Mouse (Mus musculus): ENCODE data around the gene Ndufs1.
"Not testable (repeated sequence)": the region's sequence is repeated elsewhere in the genome, so short reads cannot be mapped to it uniquely, and the experiment has no call there.

Ndufs1 gene

DNA sequence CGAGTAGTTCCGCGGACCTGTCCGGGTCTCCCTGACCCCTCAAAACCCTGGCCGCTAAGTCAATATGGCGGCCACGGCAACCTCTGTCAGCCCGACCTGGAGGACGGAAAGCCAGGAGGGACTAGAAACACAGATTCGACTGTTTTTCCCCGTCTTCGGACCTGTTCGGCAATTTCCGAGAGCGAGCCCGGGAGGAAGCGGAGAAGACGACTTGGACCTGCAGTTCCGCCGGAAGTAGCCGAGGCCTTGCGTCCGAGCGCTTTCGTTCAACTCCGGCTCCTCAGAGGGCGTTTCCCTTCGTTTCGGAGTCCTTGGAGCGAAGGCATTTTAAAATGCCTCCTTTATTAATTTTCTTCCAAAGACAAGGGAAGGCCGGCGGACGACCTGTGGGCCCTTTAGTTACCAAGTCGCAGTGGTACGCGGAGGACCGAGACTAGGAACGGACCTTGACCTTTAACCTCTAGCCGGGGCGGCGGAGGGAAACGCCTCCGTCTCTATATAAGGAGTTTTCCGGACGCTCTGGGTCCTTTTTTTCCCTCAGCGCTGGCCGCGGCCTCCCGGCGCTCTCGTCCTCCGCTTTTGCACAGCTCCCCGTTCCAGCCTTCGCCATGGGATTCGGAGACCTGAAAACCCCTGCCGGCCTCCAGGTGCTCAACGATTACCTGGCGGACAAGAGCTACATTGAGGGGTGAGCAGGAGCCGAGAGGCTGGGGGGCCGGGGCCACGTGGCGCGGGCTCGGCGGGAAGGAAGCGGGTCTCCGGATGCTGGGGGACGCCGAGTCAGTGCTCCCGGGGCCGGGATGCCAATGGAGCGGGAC is at the start of gene Ndufs1, which contains the start of gene Eef1b2:
Gene Ndufs1 (minus strand): TSS at position 230 of the 818 bp plus-strand sequence.
Gene Eef1b2 (plus strand): TSS at position 222 of the 818 bp plus-strand sequence.
- DNase-seq (ENCODE audit: low spot score in 2 of 2), result peak; percentile 91 to 96

GRCm38 (mm10) chr1:63225890-63226289 is 49.3 kb upstream of the Ndufs1 start:
- DNase-seq (ENCODE audit: low spot score in 2 of 2), result no peak

- no peak for DNase-seq (ENCODE audit: low spot score in 2 of 2)
Observed at GRCm38 (mm10) chr1:63225009-63225408, 48.4 kb upstream of the Ndufs1 start.

DNA sequence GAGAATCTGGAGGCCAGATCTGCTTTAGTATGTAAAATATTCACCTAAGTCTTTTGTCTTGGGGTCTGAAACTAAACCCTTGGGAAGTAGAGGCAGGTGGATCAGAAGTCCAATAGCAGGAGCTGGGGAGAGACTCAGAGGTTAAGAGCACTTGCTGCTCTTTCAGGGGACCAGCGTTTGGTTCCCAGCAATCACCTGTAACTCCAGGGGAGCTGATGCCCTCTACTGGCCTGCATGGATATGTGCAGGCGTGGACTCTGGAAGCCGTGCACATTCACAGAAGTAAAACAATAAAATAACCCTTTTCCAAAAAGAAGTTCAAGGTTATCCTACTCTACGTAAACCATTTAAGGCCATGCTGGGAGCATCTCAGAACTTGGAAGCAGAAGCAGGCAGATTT is 42.6 kb upstream of the Ndufs1 start:
- no peak for DNase-seq (ENCODE audit: low spot score in 2 of 2)

DNA sequence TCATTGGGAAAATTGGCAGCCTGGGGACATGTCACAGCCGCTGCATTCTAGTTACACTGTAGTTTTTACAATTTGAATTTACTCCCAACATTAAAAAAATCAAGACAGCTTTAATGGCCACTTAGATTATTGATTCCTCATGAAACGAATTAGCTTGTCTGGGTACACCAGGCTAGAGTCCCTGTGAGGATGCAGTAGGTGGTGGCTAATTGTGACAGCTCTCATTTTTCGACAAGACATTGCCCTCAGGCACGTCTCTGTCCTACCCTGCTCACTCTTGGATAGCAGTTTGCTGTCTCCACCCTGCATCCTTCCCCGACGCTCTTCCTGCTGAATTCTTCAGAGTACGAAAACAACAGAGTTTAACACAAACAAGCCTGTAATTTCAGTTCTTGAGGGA is 38.0 kb upstream of the Ndufs1 start:
- DNase-seq (ENCODE audit: low spot score in 2 of 2), result no peak

- DNase-seq (ENCODE audit: low spot score in 2 of 2), result no peak
Observed at GRCm38 (mm10) chr1:63214271-63214558, 37.6 kb upstream of the Ndufs1 start, which contains the start of gene Gpr1. Gene Gpr1, minus strand, starts transcription at chr1:63214543.

GRCm38 (mm10) chr1:63213478-63214270 is 37.0 kb upstream of the Ndufs1 start:
- no peak for DNase-seq (ENCODE audit: low spot score in 2 of 2)

DNA sequence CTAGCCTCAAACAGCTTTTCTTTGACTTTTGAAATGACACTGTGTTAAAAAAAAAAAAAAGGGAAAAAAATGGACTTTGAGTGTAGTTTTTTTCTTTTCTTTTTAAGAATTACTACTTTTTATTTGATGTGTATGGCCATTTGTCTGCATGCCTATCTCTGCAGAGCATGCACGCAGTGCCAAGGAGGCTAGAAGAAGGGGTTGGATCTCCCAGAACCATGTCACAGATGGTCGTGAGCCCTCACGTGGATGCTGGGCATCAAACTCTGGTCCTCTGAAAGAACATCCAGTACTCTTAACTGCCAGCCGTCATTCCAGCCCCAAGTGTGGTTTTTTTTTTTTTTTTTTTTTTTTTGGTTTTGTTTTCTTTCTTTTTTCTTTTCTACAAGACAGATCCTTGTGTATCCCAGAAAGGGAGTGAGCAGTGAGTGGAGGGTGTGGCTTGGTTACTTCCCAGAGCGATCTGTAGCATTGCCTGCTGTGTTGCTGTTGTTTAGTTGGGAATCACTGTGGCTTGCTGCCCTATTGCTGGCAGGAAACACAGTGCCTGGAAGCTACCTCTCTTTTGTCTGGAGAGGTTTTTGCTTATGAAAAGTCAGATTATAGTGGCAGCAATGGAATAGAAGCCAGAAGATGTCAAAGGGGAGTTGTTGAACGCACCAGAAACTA is 33.4 kb upstream of the Ndufs1 start:
- no peak for DNase-seq (ENCODE audit: low spot score in 2 of 2)

DNA sequence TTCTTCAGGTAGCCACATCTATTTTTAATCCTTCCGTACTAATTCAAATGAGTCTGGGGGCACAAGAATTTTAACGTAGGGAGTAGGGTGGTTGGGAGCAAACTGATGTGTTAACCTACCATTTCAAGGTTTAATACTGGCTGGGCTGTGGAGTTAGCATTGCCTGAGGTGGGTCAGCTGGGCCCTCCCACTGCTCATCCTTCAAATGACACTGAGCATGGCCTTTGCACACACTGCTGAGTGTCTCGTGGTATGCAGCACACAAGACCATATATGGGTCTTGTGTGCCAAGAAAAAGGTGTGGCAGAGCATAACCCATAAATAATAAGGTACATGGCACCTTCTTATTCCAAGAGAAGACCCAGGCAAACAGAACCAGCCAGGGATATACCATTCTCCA is 31.0 kb upstream of the Ndufs1 start:
- DNase-seq (ENCODE audit: low spot score in 2 of 2), result no peak

DNA sequence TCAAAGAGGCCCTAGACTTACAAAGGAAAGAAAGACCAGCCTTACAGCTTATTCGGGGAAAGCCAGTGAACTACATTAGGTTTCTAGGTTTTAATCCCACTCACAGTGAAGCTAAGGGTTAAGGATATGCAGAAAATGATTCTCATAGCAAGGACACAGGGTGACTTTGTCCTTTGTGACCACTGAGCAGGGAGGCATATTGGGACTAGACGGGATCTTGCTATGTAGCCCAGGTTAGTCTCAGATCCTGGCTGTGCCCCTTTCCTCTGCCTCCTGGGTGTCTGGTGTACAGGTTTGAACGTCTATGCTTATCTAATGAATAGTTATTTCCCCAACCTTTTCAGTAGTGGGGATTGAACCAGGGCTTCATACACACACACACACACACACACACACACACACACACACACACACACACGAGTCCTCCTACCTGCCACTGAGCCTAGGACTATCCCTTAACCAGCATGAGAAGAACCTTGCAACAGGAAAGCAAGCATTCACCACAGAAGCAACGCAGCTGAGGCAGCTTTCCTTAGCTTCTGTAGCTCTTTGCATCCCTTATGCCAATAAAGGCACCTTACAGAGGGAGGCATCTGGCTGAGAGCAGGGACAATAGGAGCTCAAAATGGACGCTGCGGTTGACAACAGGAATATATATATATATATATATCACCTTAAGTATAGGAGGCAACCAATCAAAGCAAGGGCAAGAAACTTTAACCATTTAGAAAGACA is 28.2 kb upstream of the Ndufs1 start:
- DNase-seq (ENCODE audit: low spot score in 2 of 2), result no peak

DNA sequence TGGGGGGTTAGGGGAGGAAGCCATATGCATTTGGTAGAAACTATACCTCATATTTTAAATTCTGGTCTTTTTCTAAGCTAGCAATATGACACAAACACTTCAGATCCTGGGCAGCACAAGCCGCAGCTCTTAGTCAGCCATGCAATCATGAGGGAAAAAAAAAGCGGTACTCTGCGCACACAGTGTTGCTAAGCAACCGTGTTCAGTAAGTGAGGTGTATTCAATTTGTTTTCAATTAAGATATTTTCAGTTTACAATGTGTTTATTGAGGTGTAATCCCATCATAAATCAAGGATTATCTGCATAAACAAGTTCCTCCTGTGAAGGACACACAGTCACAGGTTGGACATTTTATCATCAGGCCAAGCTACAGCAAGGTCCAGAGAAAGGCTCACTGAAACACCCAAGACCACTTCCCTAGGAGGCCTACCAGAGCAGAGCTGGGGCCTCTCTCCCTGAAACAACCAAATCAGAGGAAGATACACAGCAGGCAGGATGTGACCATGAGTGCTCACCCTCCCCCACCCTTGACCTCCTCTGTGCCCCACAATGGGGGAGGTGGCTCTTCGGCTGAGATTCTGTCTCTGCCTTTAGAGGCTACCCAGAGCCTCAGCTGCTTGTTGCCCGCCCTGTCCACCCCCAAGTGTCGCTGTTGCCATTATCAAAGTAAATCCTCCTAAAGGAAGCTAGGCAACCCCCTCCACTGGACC is 27.5 kb upstream of the Ndufs1 start:
- DNase-seq (ENCODE audit: low spot score in 2 of 2), result peak in 1 of 2 experiments; percentile 18

- no peak for DNase-seq (ENCODE audit: low spot score in 2 of 2)
Observed at GRCm38 (mm10) chr1:63203471-63203870, 26.8 kb upstream of the Ndufs1 start.

DNA sequence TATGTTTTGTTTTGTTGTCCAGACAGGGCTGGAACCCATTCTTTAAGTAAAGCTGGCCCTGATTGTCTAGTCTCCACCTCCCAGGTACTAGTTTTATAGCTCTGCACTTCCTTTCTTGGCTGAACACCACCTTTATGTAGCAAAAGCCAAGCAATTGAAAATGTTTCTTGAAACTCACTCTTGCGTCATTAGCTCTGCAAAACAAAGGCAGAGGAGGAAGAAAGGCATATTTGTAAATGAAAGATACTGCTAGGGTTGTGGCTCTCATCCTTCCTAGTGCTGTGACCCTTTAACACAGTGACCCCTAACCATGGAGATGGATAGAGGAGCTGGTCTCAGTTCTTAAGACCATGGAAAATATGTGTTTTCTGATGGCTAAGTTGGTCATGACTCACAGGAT is 25.0 kb upstream of the Ndufs1 start:
- no peak for DNase-seq (ENCODE audit: low spot score in 2 of 2)

DNA sequence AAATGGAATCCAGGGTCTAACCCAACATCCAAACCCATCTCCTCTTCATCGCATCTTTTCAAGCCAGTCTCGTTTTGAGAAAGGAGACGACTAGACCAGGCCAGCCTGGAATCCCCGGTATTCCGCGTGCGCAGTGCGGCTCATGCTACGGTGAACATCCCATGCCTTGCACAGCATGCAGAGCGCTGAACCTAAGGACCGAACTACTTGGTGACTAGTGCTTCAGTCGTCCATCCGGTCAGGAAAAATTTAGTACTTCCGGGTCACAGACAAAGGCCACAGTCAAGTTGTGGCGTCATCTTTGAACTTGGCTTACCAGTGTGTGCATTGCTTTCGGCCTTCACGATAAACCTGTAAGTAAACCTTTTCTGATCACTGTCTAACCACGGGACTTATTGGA is 23.7 kb upstream of the Ndufs1 start:
- no peak for DNase-seq (ENCODE audit: low spot score in 2 of 2)

- no peak for DNase-seq (ENCODE audit: low spot score in 2 of 2)
Observed at GRCm38 (mm10) chr1:63199387-63199786, 22.8 kb upstream of the Ndufs1 start.

DNA sequence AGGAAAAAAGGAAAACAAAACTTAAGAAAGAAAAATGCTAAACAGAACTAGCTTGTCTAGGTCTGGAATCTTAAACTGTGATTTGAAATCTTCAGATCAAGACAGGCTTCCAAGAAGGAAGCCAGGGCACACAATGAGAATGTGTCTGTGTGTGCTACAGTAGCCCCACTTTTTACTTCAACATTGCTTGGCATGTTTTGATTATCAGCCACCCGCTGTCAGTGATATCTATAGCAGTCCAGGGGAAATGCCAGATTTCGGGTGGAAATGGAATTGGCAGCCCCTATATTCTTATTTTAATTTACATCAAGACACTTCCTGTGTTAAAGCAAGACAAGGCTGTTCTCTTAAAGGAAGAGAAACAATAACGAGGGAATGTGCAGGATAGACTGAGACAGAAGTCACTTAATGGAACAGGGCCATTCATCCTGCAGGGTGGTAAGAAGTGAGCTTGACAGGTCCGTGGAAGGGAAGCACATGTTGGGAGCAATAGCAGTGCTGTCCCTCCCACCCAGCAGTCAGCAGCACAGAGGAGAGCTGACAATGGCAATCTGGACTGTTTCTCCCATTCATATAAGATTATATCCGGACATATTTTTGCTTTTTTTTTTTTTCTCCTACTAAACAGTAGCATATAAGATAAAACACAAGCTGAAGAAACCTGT is 19.3 kb upstream of the Ndufs1 start:
- DNase-seq (ENCODE audit: low spot score in 2 of 2), result no peak

- DNase-seq (ENCODE audit: low spot score in 2 of 2), result no peak
Observed at GRCm38 (mm10) chr1:63192306-63193065, 15.9 kb upstream of the Ndufs1 start.

- DNase-seq (ENCODE audit: low spot score in 2 of 2), result no peak
Observed at GRCm38 (mm10) chr1:63190851-63191250, 14.2 kb upstream of the Ndufs1 start.

GRCm38 (mm10) chr1:63188536-63188935 is 11.9 kb upstream of the Ndufs1 start:
- no peak for DNase-seq (ENCODE audit: low spot score in 2 of 2)

GRCm38 (mm10) chr1:63185430-63185829 is 8.8 kb upstream of the Ndufs1 start:
- not testable (repeated sequence) for DNase-seq (ENCODE audit: low spot score in 2 of 2)
